Mouse (Mus musculus) liver, embryonic 11.5 days (tissue): ENCODE measurements at regions not wholly inside any gene's neighbourhood (a gene's known extent, or its start where the extent isn't known, plus 50 kb on each side); places are given as distances from the start of the nearest gene placed in this dataset.

ENCODE experiments used
- ATAC-seq: fragments of 200-750 bp; cut with Nextera tagmentation; replicated peaks from 2 replicates; pipeline ENCODE4 v1.8.0; 2017; ENCODE audit warnings: moderate number of reproducible peaks, mild to moderate bottlenecking, moderate TSS enrichment, moderate library complexity; ENCODE audit not compliant: low FRiP score
- DNase-seq: peaks from one replicate; pipeline ENCODE4 v3.0.0-alpha.2; 2017; ENCODE audit warnings: low spot score
- H3K27ac ChIP-seq: fragments of 300-500 bp; sonication (generic); 2 replicates; pipeline ENCODE4 v1.5.1; 2014; ENCODE audit warnings: mild to moderate bottlenecking, low read depth, low read length, control low read depth
- H3K27me3 ChIP-seq: fragments of 300-500 bp; sonication (generic); replicated peaks from 2 replicates; pipeline ENCODE4 v1.6.1; 2014; ENCODE audit warnings: low read length, mixed read lengths; ENCODE audit not compliant: control insufficient read depth, insufficient read depth
- H3K36me3 ChIP-seq: fragments of 300-500 bp; sonication (generic); 2 replicates; pipeline ENCODE4 v1.6.1; 2014; ENCODE audit warnings: mild to moderate bottlenecking, low read length, moderate library complexity, mixed read lengths; ENCODE audit not compliant: control insufficient read depth, insufficient read depth
- H3K4me1 ChIP-seq: fragments of 300-500 bp; sonication (generic); replicated peaks from 2 replicates; pipeline ENCODE4 v1.6.1; 2014; ENCODE audit warnings: low read length, mixed read lengths; ENCODE audit not compliant: control insufficient read depth, insufficient read depth
- H3K4me2 ChIP-seq: fragments of 300-500 bp; sonication (generic); 2 replicates; pipeline ENCODE4 v1.6.1; 2014; ENCODE audit warnings: mild to moderate bottlenecking, control low read depth, moderate library complexity
- H3K4me3 ChIP-seq: fragments of 300-500 bp; sonication (generic); 2 replicates; pipeline ENCODE4 v1.5.1; 2014; ENCODE audit warnings: low read depth, low read length, control low read depth
- H3K9ac ChIP-seq: fragments of 300-500 bp; sonication (generic); 2 replicates; pipeline ENCODE4 v1.6.1; 2014; ENCODE audit warnings: low read depth, low read length, control low read depth
- H3K9me3 ChIP-seq: fragments of 300-500 bp; sonication (generic); 2 replicates; pipeline ENCODE4 v1.6.1; 2016; ENCODE audit warnings: low read length, inconsistent platforms, mixed read lengths; ENCODE audit not compliant: control insufficient read depth
- WGBS: fragments of 180-500 bp; shearing (Covaris S2); extraction: QIAGEN DNeasy Blood & Tissue Kit; methylation state at CpG from one replicate; pipeline ENCODE4 v1.1.7; 2014; 5-methylcytosine and 5-hydroxymethylcytosine counted together

DNA sequence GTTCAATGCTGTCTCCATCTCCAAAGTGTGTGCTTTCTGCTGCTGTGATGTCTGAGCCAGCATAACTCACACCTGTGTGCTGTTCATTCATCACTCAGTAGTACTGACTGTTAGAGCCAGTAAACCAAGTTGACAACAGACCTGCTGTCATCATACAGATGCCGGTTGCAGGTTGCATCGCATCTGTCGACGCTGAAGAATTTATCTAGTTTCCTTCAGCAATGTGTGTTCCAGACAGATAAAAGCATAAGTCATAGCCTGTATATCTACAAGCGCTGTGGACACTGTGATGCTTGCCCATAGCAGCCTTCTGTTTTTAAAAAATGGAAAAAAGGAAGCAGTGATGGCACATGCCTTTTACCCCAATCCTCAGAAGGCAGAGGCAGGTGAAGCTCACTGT lies 524.6 kb upstream of the Adamts9 start:
- Histone ChIP-seq H3K36me3 (no peaks in the 10 kb centered on the region), H3K27me3 (no peaks in the 10 kb centered on the region), H3K27ac (no peak overlapping the region), H3K4me3 (no peak overlapping the region), H3K4me1 (no peaks in the 10 kb centered on the region), H3K9ac (no peak overlapping the region), H3K9me3 (no peaks in the 10 kb centered on the region), H3K4me2 (no peak overlapping the region)
- ATAC-seq (peak; percentile 82), DNase-seq (no peak)
- WGBS, result 62% methylated on average over 5 of the region's 5 CpGs

DNA sequence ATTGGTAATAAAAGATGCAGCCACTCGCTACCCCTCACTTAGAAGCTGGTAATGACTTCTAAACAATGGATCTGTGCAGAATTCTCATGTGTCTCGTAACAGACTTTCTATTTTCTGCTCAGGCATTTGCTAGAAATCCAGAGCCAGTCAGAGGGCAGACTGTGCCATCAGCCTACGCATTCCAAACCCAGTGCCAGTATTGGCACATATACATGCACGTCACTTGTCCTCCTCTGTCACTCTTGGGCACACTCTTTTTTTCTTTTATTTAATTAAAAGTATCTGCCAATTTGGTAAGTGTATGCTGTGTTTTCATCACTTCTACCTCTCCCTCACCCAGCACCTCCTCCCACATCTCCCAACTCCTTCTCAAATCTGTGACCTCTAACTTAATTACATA lies 519.6 kb upstream of the Adamts9 start:
- DNase-seq, result no peak
- Histone ChIP-seq H3K9me3 (no peaks in the 10 kb centered on the region), H3K4me1 (no peaks in the 10 kb centered on the region), H3K36me3 (no peaks in the 10 kb centered on the region), H3K9ac (no peak overlapping the region), H3K27ac (no peak overlapping the region), H3K27me3 (no peaks in the 10 kb centered on the region), H3K4me3 (no peak overlapping the region), H3K4me2 (no peak overlapping the region)
- WGBS, result 81% methylated on average over 4 of the region's 4 CpGs
- ATAC-seq, result no peak

DNA sequence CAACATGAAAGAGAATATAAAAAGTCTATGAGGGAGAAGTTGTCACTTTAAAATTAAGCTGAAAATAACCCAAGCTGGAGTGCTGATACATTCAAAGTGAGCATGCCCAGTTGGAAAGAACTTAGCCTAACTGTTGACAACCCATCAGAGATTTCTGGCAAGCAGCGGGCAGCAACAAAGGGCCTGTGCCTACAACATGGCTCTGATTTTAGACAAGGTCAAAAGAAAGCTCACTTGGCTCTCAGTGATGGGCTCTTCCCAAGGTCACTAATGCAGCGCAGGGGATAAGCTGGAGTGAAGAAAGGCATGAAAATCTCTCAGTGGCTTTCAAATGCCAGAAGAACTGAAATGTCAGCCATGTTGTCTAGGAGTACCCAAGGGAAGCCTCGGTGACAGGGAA lies 518.1 kb upstream of the Adamts9 start:
- H3K4me2 ChIP-seq, result no peak overlapping the region
- no peaks in the 10 kb centered on the region for H3K9me3 ChIP-seq
- no peaks in the 10 kb centered on the region for H3K27me3 ChIP-seq
- no peaks in the 10 kb centered on the region for H3K4me1 ChIP-seq
- H3K27ac ChIP-seq, result no peak overlapping the region
- no peak overlapping the region for H3K9ac ChIP-seq
- ATAC-seq, result no peak
- 75% methylated on average over 3 of the region's 3 CpGs for WGBS
- DNase-seq, result no peak
- H3K36me3 ChIP-seq, result no peaks in the 10 kb centered on the region
- no peak overlapping the region for H3K4me3 ChIP-seq

DNA sequence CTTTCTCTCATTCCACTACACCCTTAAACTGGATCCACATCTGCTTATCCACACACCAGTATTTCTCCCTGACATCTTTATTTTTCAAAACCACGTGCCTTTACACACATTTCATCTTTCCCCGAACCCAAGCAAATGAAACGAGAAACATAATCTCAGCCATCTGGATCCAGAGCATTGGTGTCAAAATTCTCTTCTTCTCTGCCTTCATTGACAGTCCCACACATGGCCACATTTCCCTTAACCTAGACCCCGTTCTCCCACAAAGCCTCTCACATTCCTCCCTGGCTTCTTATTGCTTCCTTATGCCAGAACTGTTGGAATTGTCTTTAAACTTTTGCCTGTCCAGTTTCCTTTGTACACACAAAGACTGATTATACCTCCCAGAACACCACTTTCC lies 514.3 kb upstream of the Adamts9 start:
- 83% methylated on average over 4 of the region's 4 CpGs for WGBS

DNA sequence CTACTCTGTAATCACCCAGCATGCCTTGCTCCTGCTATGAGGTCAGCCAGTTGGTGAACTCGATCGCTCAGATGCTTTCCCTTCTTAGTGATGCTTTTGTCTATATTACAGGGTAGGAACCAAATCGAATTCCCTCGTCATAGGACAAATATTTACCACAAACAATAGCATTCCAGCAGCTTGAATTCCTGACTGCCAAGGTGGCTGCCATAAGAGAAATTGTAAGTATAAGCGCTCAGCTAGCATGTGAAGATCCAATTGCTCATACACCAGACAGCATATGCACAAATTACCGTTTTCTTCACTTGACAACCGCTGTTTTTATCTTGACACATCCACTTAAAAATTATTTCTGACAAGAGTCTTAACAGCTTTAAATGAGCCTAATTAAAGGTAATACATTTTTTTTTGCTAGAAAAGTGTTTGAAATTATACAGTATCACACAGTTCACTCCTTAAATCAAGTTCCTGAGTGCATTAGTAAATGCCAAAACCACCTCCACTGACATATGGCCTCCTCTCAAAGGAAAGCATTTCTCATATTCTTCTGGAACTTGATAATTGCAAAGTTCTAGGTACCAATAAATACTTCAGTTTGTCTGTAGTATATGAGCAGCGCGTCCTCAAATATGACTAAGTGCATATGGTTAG lies 513.2 kb upstream of the Adamts9 start:
- no peaks in the 10 kb centered on the region for H3K36me3 ChIP-seq
- no peak for ATAC-seq

More for the DNA sequence above, 514.3 kb upstream of the Adamts9 start:
- H3K9me3 ChIP-seq, result no peaks in the 10 kb centered on the region
- no peaks in the 10 kb centered on the region for H3K27me3 ChIP-seq
- no peak for ATAC-seq
- H3K4me1 ChIP-seq, result no peaks in the 10 kb centered on the region
- no peak overlapping the region for H3K4me2 ChIP-seq
- no peak overlapping the region for H3K4me3 ChIP-seq
- H3K9ac ChIP-seq, result no peak overlapping the region
- DNase-seq, result no peak
- no peak overlapping the region for H3K27ac ChIP-seq
- no peaks in the 10 kb centered on the region for H3K36me3 ChIP-seq

DNA sequence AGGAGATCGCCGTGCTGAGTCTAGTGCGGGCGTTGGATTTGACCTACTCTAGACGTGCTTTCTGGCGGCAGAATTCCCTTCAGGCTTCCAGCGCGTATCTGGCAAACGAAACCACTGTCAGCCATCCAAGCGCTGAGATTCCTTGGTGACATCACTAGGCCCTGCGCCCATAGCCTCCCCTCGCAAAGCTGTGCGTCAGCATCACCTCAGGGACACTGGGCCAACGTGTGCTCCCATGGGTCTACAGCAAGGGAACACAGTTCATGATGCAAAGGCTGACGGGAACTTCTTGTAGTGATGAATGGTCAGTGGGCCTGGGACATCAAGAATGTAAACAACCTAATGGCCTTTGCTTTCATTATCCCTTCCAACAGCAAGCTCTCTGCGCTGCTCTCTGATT lies 502.3 kb upstream of the Adamts9 start:
- H3K27ac ChIP-seq, result no peak overlapping the region
- no peaks in the 10 kb centered on the region for H3K9me3 ChIP-seq
- H3K9ac ChIP-seq, result no peak overlapping the region
- no peaks in the 10 kb centered on the region for H3K36me3 ChIP-seq
- no peaks in the 10 kb centered on the region for H3K27me3 ChIP-seq
- DNase-seq (no peak), ATAC-seq (no peak)
- WGBS, result 73% methylated on average over 16 of the region's 16 CpGs
- H3K4me3 ChIP-seq, result no peak overlapping the region
- H3K4me1 ChIP-seq, result no peaks in the 10 kb centered on the region; the same call in 1 of the 2 replicates
- H3K4me2 ChIP-seq, result no peak overlapping the region

More for the DNA sequence above, 513.2 kb upstream of the Adamts9 start:
- H3K4me3 ChIP-seq, result no peak overlapping the region
- H3K9me3 ChIP-seq, result no peaks in the 10 kb centered on the region
- WGBS, result 86% methylated on average over 9 of the region's 9 CpGs
- H3K27ac ChIP-seq, result no peak overlapping the region
- H3K4me1 ChIP-seq, result no peaks in the 10 kb centered on the region
- H3K4me2 ChIP-seq, result no peak overlapping the region
- H3K9ac ChIP-seq, result no peak overlapping the region
- no peaks in the 10 kb centered on the region for H3K27me3 ChIP-seq
- DNase-seq, result no peak

DNA sequence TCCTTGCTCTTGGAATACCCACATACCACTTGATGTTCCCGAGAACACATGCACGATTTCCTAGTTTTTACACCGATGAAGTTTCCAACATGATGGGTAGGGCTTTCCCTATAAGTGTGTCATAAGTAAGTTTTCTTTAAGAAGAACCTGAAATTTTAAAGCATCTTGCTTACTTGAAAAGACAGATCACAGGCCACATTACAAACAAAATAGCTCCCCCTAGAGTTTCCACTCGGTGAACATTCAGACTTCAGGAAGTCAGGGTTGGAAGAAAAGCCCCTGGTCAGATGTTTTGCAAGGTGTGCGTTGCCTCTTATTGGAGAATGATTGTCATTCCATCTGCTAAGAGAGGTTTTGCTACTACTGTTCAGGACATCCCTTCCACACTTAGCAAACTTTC lies 501.8 kb upstream of the Adamts9 start:
- H3K4me2 ChIP-seq, result no peak overlapping the region
- no peaks in the 10 kb centered on the region; the same call in 1 of the 2 replicates for H3K4me1 ChIP-seq
- no peak overlapping the region for H3K9ac ChIP-seq
- no peak for DNase-seq
- no peaks in the 10 kb centered on the region for H3K9me3 ChIP-seq
- H3K27ac ChIP-seq, result no peak overlapping the region
- WGBS, result 61% methylated on average over 5 of the region's 5 CpGs
- no peak for ATAC-seq
- H3K4me3 ChIP-seq, result no peak overlapping the region
- H3K36me3 ChIP-seq, result no peaks in the 10 kb centered on the region
- H3K27me3 ChIP-seq, result no peaks in the 10 kb centered on the region

DNA sequence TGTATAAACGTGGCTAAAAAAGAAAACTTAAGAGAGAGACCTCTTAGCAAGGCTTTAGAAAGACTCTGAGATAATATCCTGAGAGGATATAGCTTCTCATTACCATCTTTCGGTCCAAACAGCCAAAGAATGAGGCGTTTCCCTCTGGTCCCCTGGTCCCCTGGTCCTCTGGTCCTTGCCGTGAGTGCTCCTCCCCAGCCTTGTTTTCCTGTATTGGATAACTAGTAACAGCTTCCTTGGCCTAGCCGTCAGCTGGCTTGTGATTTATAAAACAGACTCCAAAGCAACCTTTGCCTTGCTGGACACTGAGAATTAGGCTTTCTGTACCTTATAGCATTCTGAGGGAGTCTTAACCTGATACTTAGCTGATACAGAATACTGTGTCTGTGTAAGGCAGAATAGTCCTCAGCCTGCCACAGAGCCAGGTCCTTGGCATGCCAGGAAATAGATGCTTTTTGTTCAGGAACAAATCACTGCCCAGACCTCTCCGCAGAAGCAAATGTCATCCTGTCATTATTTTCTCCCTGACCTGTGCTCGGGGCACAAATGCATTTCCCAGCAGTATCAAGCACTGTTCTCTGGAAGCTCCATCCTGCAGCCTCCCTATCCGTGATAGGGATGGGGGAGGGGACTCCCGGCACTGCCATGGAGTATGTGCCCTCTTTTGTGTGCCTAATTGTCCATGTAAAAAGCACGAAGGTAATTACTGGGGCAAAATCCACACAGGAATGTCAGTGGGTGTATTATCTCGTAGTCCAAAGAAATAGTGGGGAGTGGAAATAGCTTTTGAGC lies 500.7 kb upstream of the Adamts9 start:
- 49% methylated on average over 11 of the region's 11 CpGs for WGBS
- no peak for ATAC-seq
- Histone ChIP-seq H3K27me3 (no peaks in the 10 kb centered on the region), H3K36me3 (no peaks in the 10 kb centered on the region), H3K4me2 (no peak overlapping the region), H3K9ac (no peak overlapping the region), H3K9me3 (no peaks in the 10 kb centered on the region), H3K4me1 (no peaks in the 10 kb centered on the region; the same call in 1 of the 2 replicates), H3K27ac (no peak overlapping the region), H3K4me3 (no peak overlapping the region)
- DNase-seq, result no peak

DNA sequence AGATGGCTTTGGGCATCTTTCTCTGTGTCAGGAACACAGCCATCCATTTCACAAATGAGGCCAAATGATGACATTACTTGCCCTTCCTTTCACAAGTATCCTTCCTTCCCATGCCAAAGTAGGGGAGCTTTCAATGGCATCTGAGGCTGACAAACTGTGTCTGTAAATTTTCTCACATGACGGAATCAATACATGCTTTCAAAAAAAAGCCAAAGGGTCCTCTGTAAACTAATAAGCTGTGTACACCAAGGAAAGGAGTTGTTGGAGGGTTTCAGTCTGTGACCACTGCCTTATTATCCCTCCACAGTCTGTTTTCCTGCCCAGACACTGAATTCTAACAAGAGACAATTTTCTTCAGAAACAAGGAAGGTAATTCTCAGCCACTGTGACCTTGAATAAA lies 490.2 kb upstream of the Adamts9 start:
- peaks cover 2% of the 10 kb centered on the region; the same call in 1 of the 2 replicates for H3K9me3 ChIP-seq
- ATAC-seq, result no peak
- H3K27ac ChIP-seq, result no peak overlapping the region
- H3K4me2 ChIP-seq, result no peak overlapping the region
- H3K4me3 ChIP-seq, result no peak overlapping the region
- no peaks in the 10 kb centered on the region for H3K36me3 ChIP-seq
- 70% methylated on average over 1 of the region's 1 CpGs for WGBS
- no peaks in the 10 kb centered on the region for H3K27me3 ChIP-seq
- DNase-seq, result no peak
- H3K9ac ChIP-seq, result no peak overlapping the region
- no peaks in the 10 kb centered on the region for H3K4me1 ChIP-seq
